Mouse (Mus musculus): Measurements from ENCODE around the gene Retnla. TPM values are rescaled to one million over a fixed set of nuclear protein-coding genes. Genes with fewer than 3 reads are reported as not detected.

Gene Retnla
- not detected in 2 replicates for polyA plus RNA-seq (2012; rRNA removed)

DNA sequence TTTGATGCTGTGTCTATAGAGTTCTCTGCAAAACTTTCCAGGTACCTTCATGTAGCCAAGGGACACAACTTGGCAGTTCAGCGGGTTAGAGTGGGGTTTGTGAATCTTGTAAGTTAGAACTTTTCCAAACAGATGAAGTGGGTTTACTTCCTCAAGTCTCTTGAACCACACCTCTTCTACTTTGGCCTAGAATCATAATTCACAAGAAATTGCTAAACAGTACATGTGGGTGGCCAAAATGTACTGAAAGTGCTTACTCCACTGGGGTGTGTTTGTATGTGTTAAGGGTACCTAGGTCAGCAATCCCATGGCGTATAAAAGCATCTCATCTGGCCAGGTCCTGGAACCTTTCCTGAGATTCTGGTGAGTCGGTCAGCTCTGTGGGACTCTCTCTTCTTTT lies at the start of gene Retnla:
Gene Retnla (plus strand): TSS at position 286 of the 400 bp plus-strand sequence.
- DNase-seq (ENCODE audit: low read depth) = no peak
- TF ChIP-seq POLR2A (IDR thresholded peaks at IDR 0.05; ENCODE audit: borderline replicate concordance, extremely low read depth, insufficient read depth, insufficient read length, poor library complexity, severe bottlenecking) (no peak), CTCF (IDR thresholded peaks at IDR 0.05; ENCODE audit: borderline replicate concordance, extremely low read depth, insufficient read depth, insufficient read length) (no peak)

DNA sequence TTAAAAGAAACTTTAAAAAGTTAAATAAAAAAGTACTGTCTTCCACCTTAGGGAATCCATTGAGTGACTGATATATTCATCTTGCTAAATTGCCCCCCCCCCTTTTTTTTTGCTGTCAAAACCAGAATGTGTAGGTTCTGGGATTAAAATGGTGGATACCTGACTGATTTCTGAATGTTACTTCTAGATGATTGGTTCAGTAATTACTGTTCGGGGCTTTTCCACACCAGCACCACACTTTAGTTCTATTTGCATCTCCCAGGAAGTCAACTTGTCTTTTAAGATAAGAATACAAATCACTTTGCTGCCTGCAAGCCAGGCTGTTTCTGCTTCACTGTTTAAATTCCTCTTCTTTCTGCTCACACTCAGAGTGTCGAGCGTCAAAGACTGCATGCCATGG lies 44.1 kb upstream of the Retnla start:
- no peak for DNase-seq (ENCODE audit: low read depth)

DNA sequence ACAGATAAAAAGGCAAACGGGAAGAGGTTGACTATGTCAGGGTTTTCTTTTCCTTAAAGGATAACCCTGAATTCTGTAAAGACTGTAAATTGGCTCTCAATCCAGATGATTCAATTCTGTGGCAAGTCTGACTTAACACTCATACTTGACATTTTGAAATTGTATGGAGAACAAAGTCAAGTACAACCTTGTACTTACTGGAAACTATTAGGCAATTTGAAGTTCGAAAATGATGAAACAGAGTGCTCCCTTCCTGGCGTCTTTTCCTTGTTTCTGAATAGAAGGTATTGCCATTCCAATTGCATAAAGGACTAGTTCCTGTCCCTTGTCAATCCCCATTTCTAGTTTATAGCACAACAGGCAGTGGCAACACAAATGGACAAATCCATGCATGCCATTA lies 42.9 kb upstream of the Retnla start:
- no peak for DNase-seq (ENCODE audit: low read depth)
- TF ChIP-seq POLR2A (IDR thresholded peaks at IDR 0.05; ENCODE audit: borderline replicate concordance, extremely low read depth, insufficient read depth, insufficient read length, poor library complexity, severe bottlenecking) (no peak), CTCF (IDR thresholded peaks at IDR 0.05; ENCODE audit: borderline replicate concordance, extremely low read depth, insufficient read depth, insufficient read length) (no peak)

More for the DNA sequence above, 44.1 kb upstream of the Retnla start:
- TF ChIP-seq CTCF (IDR thresholded peaks at IDR 0.05; ENCODE audit: borderline replicate concordance, extremely low read depth, insufficient read depth, insufficient read length) (no peak), POLR2A (IDR thresholded peaks at IDR 0.05; ENCODE audit: borderline replicate concordance, extremely low read depth, insufficient read depth, insufficient read length, poor library complexity, severe bottlenecking) (no peak)

DNA sequence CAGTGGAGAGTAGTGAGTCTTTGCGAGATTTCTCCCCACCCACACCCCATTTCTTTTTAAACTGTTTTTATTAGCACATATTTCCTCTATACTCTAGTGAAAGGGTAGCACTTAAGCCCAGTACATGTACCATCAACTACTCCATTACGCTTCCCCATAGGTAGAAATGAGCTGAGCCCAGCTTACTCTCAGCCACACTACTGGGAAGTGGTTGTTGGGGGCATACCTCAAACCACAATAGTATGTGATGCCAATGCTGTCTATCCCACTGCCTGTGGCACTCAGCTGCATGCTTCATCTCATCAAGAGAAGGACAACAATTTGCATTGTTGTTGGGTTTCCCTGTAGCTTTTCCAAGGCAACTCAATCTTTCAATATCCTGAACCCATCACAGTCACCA lies 41.4 kb upstream of the Retnla start:
- DNase-seq (ENCODE audit: low read depth) = no peak
- TF ChIP-seq POLR2A (IDR thresholded peaks at IDR 0.05; ENCODE audit: borderline replicate concordance, extremely low read depth, insufficient read depth, insufficient read length, poor library complexity, severe bottlenecking) (no peak), CTCF (IDR thresholded peaks at IDR 0.05; ENCODE audit: borderline replicate concordance, extremely low read depth, insufficient read depth, insufficient read length) (no peak)

DNA sequence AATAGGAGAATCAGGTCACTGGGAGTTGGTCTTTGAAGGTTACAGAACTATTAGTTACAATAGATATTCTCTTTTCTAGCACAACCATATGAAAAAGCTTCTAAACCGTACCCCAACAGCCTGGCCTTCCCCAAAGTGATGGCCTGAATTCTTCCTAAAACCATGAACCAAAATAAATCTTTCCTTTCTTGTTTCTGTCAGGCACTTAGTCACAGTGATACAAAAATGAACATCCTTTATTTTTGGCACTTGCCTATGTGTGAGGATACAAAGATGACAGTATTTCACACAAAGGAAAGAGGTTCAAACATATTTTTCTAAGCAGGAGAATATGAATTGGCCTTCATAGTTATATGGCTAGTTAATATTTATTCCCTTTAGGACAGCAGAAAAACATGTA lies 36.9 kb upstream of the Retnla start:
- TF ChIP-seq POLR2A (IDR thresholded peaks at IDR 0.05; ENCODE audit: borderline replicate concordance, extremely low read depth, insufficient read depth, insufficient read length, poor library complexity, severe bottlenecking) (no peak), CTCF (IDR thresholded peaks at IDR 0.05; ENCODE audit: borderline replicate concordance, extremely low read depth, insufficient read depth, insufficient read length) (no peak)
- no peak for DNase-seq (ENCODE audit: low read depth)

DNA sequence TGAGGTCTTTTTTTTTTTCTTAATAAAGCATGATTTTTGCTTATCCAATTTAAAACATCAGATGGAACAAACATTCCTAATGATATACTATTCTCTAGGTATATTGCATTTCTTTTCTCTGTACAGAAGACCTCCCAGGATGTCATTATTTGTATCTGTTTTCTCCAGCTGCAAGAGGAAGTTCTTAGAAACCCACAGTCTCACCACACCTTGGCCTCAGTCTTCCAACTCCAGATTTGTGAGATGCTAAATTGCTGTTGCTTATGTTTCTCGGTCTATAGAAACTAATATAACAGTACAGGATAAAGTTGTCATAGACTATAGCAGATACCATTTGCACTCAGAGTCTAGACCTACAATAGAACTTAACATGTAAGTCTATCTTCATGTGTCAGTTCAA lies 35.8 kb upstream of the Retnla start:
- TF ChIP-seq CTCF (IDR thresholded peaks at IDR 0.05; ENCODE audit: borderline replicate concordance, extremely low read depth, insufficient read depth, insufficient read length) = no peak
- TF ChIP-seq POLR2A (IDR thresholded peaks at IDR 0.05; ENCODE audit: borderline replicate concordance, extremely low read depth, insufficient read depth, insufficient read length, poor library complexity, severe bottlenecking) = no peak
- DNase-seq (ENCODE audit: low read depth) = no peak

DNA sequence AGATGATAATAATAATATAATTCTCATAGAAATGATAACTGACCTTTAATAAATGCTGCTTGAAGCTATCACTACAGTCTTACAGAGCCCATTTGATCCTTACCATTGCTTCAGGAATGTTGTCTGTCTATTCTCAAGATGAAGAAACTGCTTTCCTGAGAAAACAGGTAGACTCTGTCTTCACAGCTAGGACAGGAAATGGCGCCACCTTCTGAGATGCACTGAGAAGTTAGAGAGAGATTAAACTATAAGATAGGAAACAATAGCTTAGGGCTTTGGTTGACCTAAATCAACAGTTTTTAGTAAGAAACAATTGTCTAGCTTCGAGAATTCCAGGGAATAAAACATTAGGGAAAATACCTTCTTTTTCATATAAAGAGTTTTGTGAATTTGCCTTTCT lies 33.0 kb upstream of the Retnla start:
- DNase-seq (ENCODE audit: low read depth) = peak; percentile 23
- TF ChIP-seq POLR2A (IDR thresholded peaks at IDR 0.05; ENCODE audit: borderline replicate concordance, extremely low read depth, insufficient read depth, insufficient read length, poor library complexity, severe bottlenecking) (no peak), CTCF (IDR thresholded peaks at IDR 0.05; ENCODE audit: borderline replicate concordance, extremely low read depth, insufficient read depth, insufficient read length) (peak; percentile 5; the same call in 1 of the 2 replicates)

DNA sequence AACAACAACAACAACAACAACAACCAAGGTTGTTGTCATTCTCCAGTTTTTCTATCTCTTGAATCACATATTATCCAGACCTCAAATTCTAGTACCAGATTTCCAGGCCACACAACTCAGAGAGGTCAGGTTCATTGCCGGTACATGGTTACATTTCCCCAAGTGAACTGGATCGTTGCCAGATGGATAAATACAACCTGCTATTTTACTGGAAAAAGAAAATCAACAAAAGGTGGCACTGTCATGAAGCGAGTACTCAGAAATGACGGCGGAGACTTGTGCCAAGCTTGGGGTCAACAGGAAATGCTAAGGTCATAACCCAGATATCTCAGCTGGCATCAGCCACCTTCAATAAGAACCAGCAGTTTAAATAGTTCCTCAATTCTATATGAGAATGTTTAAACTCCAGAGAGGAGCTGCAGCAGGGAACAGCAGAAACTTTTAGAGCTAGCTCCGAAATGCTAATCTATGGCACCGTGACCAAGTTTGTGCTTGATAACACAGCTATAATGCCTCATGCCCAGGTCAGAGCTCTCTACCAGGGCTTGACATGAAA lies 30.4 kb upstream of the Retnla start:
- no peak for DNase-seq (ENCODE audit: low read depth)

DNA sequence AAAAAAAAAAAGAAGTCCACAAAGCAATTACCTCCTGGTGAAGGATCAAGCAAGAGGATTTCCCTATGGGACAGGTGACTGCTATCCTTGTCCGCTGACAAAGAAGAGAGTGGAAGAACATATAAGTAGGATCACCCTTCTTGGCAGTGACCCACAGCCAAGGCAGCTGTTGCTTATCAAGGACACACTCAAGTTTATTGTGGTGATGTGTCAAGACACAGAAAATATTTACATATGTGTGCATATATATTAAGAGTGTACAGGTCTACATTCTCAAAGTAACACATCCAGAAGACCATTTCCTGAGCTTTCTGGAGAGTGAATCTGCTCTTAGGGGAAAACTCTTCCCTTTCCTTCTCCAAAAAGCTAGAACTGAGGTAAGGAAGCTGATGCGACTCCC lies 25.7 kb upstream of the Retnla start, which contains the start of gene Retnlb:
Gene Retnlb (plus strand): TSS at position 162 of the 400 bp plus-strand sequence.
- TF ChIP-seq POLR2A (IDR thresholded peaks at IDR 0.05; ENCODE audit: borderline replicate concordance, extremely low read depth, insufficient read depth, insufficient read length, poor library complexity, severe bottlenecking) (no peak), CTCF (IDR thresholded peaks at IDR 0.05; ENCODE audit: borderline replicate concordance, extremely low read depth, insufficient read depth, insufficient read length) (no peak)
- DNase-seq (ENCODE audit: low read depth) = no peak

More for the DNA sequence above, 30.4 kb upstream of the Retnla start:
- TF ChIP-seq POLR2A (IDR thresholded peaks at IDR 0.05; ENCODE audit: borderline replicate concordance, extremely low read depth, insufficient read depth, insufficient read length, poor library complexity, severe bottlenecking) = no peak
- TF ChIP-seq CTCF (IDR thresholded peaks at IDR 0.05; ENCODE audit: borderline replicate concordance, extremely low read depth, insufficient read depth, insufficient read length) = no peak

DNA sequence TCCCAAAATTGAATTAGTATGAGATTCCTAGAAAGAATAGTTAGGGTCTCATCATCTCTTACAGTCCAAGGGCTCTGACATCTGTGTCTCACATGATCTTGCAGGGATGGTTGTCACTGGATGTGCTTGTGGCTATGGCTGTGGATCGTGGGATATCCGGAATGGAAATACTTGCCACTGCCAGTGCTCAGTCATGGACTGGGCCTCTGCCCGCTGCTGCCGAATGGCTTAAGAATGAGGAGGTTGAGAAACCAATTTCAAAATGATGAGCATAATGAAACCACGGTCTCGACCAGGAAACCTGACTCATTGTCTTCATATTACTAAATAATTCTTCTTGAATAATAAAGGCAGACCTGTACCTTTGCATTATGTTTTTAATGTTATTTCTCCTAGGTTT lies 23.8 kb upstream of the Retnla start:
- DNase-seq (ENCODE audit: low read depth) = no peak
- TF ChIP-seq POLR2A (IDR thresholded peaks at IDR 0.05; ENCODE audit: borderline replicate concordance, extremely low read depth, insufficient read depth, insufficient read length, poor library complexity, severe bottlenecking) (no peak), CTCF (IDR thresholded peaks at IDR 0.05; ENCODE audit: borderline replicate concordance, extremely low read depth, insufficient read depth, insufficient read length) (no peak)

DNA sequence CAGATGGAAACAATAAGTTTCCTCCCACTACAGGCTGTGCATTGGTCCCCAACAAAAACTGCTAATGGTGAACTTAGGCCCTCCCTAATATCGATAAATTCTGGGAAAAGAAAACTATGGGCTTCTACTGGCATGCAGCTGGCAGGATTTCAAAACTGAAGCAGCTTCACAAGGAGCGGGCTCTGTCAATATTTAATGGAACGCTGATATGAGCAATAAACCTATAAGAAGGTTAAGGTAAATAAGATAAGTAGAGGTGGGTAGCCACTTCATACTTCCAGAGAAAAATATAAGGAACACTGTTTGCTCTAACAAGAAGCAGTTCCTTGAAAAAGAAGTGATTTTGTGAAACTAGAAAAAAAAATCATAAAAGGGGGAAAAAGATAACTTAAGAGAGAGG lies 15.9 kb upstream of the Retnla start:
- DNase-seq (ENCODE audit: low read depth) = no peak
- TF ChIP-seq POLR2A (IDR thresholded peaks at IDR 0.05; ENCODE audit: borderline replicate concordance, extremely low read depth, insufficient read depth, insufficient read length, poor library complexity, severe bottlenecking) (no peak), CTCF (IDR thresholded peaks at IDR 0.05; ENCODE audit: borderline replicate concordance, extremely low read depth, insufficient read depth, insufficient read length) (no peak)

DNA sequence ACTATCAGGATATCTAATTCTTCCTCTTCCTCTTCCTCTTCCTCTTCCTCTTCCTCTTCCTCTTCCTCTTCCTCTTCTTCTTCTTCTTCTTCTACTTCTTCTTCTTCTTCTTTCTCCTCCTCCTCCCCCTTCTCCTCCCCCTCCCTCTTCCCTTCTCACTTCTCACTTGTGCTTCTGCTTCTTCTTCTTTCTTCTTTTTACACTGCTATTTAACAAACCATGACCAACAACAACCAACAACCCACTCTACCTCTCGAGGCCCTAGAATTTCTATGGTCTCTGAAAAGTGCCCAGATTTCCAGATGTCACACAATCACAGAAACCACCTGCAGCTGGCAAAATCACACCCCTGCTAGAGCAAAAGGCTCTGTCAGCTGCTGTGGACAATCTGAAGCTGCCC lies 14.7 kb upstream of the Retnla start:
- TF ChIP-seq CTCF (IDR thresholded peaks at IDR 0.05; ENCODE audit: borderline replicate concordance, extremely low read depth, insufficient read depth, insufficient read length) = no peak
- no peak for TF ChIP-seq POLR2A (IDR thresholded peaks at IDR 0.05; ENCODE audit: borderline replicate concordance, extremely low read depth, insufficient read depth, insufficient read length, poor library complexity, severe bottlenecking)
- DNase-seq (ENCODE audit: low read depth) = no peak
